Mouse (Mus musculus) lung, adult 2 months (tissue): Measurements from ENCODE around the gene Sidt1. TPM values are rescaled to one million over a fixed set of nuclear protein-coding genes. Genes with fewer than 3 reads are reported as not detected.

ENCODE experiments used
- DNase-seq: peaks from one replicate; pipeline ENCODE4 v3.0.0; 2022
- H3K4me1 ChIP-seq: fragments of 200-500 bp; 2 replicates; pipeline ENCODE4 v1.6.1; 2011; ENCODE audit warnings: low read length; ENCODE audit not compliant: control insufficient read depth, insufficient read depth
- H3K4me3 ChIP-seq: fragments of 200-500 bp; replicated peaks from 2 replicates; pipeline ENCODE3; 2011; ENCODE audit warnings: low read depth, mild to moderate bottlenecking, control low read depth, low read length; ENCODE audit errors: extremely low read depth
- CTCF ChIP-seq: fragments of 200-500 bp; IDR thresholded peaks from 2 replicates; pipeline ENCODE4 v1.5.1; 2011; ENCODE audit warnings: mild to moderate bottlenecking, low read length, control low read depth; ENCODE audit not compliant: insufficient read depth
- POLR2A ChIP-seq: fragments of 200-500 bp; IDR thresholded peaks from 2 replicates; pipeline ENCODE4 v1.6.1; 2011; ENCODE audit warnings: low read depth, mild to moderate bottlenecking, control low read depth, low read length, borderline replicate concordance; ENCODE audit errors: extremely low read depth
- WGBS: fragments of 180-500 bp; shearing (Covaris S2); methylation state at CpG from one replicate; pipeline ENCODE4 v1.1.7; 2018; 5-methylcytosine and 5-hydroxymethylcytosine counted together
- polyA plus RNA-seq: library from polyadenylated mRNA; depleted of rRNA; stranded (reverse); fragments of >200 nt; gene quantifications from 2 replicates; pipeline ENCODE4 v1.2.3, GENCODE M21; 2012

Sidt1 gene
- polyA plus RNA-seq, 1 experiment, result 4.3 TPM

DNA sequence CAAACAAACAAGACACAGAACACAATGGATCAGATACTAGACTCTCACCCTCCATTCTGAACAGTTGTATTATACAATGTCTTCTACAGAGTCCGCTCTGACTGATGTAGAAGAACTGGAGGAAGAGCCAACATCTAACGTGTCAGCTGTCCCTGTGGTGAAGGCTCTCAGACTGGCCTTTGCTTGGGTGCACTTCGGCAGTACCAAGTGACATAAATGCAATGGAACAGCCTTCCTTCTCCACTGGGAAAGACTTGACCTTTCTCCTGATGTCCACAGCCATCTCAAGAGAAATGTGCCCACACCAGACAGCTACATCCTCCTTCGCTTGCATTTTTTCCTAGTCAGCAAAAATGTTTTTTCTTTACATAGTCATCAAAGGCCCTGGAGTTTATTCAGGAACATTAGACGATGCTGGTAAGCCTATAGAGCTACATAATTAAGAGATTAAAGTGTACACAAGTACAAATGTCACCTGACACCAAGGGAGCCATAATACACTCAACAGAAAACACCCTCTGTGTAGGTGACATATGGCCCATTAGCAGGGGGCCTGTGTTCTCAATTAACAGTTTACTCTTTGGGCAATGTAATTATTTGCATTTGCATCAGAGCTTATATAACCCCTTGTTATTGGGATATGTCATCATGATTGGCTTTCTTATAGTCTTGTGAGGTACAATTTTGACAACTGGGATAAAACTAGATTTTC lies 50.2 kb downstream of the Sidt1 start:
- 81% methylated on average over 5 of the region's 5 CpGs for WGBS
- no peak for DNase-seq
- H3K4me3 ChIP-seq, result no peak overlapping the region
- no peaks in the 10 kb centered on the region for H3K4me1 ChIP-seq
- no peak for TF ChIP-seq CTCF
- TF ChIP-seq POLR2A, result no peak

DNA sequence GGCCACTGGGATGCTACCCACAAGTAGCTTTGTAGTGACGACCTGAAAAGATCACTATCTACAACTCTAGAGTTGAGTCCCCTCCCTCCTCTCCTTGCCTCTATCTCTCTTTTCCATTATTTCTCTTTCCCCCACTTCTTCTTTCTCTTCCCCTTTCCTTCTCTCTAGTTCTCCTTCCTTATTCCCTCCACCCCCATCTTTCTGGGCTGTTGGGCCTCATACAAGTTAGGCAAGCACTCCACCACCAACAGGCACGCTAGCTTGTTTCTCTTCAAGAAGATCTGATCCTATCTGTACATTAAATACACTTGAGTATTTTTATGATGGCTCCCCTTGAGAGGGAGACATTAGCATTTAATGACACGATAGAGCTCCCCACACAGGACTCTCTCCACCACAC lies 51.0 kb downstream of the Sidt1 start:
- H3K4me3 ChIP-seq, result no peak overlapping the region
- H3K4me1 ChIP-seq, result no peaks in the 10 kb centered on the region
- WGBS, result 71% methylated on average over 3 of the region's 3 CpGs
- TF ChIP-seq CTCF (no peak), POLR2A (no peak)
- DNase-seq, result no peak

GRCm38 (mm10) chr16:44280806-44281205 lies 52.2 kb downstream of the Sidt1 start:
- H3K4me3 ChIP-seq, result no peak overlapping the region
- no peak for TF ChIP-seq CTCF
- no peak for TF ChIP-seq POLR2A
- 67% methylated on average over 2 of the region's 2 CpGs for WGBS
- no peak for DNase-seq
- H3K4me1 ChIP-seq, result no peaks in the 10 kb centered on the region

DNA sequence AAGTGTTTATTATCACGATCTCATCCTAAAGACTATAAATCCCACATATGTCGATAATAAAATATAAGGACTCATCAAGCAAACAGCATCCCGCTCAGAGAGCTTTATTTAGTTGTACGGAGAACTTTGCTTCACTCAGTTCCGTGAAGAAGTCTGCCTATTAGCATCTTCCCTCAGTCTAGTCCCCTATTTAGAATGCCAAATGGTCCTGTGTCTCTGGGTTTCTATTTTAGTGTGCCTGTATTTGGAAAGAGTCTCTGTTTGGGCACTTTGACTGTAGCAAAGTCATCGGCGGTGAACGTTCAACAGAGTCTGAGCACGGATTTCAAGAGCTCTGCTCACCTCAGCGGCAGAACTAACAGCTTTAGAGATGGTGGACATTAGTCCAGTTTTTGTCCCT lies 55.8 kb downstream of the Sidt1 start:
- no peak for DNase-seq
- WGBS, result 93% methylated on average over 10 of the region's 10 CpGs

DNA sequence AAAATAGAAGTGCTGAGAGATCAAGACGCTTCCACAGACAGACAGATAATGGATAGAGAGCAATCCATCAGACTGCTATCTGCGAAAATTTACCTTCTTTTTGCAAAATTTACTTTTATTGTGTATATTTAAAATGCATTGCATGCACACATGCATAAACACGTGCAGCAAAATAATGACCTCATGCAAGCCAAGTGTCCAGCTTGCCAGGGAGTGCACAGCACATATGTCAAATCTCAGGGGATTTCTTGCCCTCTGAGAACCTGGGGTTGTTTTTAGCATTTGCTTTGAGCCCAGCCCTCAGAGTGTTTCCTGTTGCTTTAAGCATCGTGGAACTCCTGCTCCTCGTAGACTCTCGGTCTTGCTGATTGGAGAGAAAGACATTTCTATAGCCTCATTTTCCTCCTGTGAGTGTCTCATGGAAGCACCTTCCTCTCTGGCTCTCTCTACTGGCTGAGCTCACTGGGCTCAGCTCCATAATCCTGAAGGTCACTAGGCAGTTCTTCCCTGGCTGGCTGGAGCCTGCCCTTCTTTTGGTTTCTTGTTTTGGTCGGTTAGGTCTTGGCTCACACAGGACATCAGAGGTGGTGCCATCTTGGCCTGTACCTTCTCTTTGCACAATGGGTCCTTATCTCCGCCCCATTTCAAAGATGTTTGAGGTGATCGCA lies 61.5 kb downstream of the Sidt1 start:
- TF ChIP-seq POLR2A, result no peak
- no peak overlapping the region for H3K4me3 ChIP-seq
- no peak for DNase-seq
- 63% methylated on average over 9 of the region's 9 CpGs for WGBS
- H3K4me1 ChIP-seq, result no peaks in the 10 kb centered on the region

More for the DNA sequence above, 55.8 kb downstream of the Sidt1 start:
- TF ChIP-seq CTCF (no peak), POLR2A (no peak)
- Histone ChIP-seq H3K4me1 (no peaks in the 10 kb centered on the region), H3K4me3 (no peak overlapping the region)

DNA sequence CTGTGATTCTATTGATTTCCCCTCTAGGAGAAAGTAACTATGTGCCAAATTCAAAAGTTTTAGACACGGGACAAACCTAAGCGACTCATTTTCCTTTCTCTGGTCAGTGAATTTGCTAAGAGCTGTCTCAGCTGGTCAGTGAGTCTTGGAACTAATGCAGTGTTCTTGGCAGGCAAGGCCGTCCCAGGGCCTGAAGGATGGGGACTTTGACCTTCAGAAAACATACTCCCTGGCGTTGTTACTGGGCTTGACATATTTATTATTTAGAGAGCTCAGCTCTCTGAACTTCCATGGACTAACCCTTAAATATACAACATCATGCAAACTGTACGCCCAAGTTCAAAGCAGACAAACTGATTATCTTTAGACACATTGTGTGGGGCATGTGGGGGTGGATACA lies 62.4 kb downstream of the Sidt1 start:
- 64% methylated on average over 5 of the region's 5 CpGs for WGBS
- H3K4me3 ChIP-seq, result no peak overlapping the region
- no peak for DNase-seq

GRCm38 (mm10) chr16:44269578-44269977 lies 63.4 kb downstream of the Sidt1 start:
- no peak for TF ChIP-seq POLR2A
- no peak for TF ChIP-seq CTCF
- 71% methylated on average over 6 of the region's 6 CpGs for WGBS
- Histone ChIP-seq H3K4me3 (no peak overlapping the region), H3K4me1 (no peaks in the 10 kb centered on the region)
- no peak for DNase-seq

More for the DNA sequence above, 62.4 kb downstream of the Sidt1 start:
- H3K4me1 ChIP-seq, result no peaks in the 10 kb centered on the region
- TF ChIP-seq POLR2A (no peak), CTCF (no peak)

DNA sequence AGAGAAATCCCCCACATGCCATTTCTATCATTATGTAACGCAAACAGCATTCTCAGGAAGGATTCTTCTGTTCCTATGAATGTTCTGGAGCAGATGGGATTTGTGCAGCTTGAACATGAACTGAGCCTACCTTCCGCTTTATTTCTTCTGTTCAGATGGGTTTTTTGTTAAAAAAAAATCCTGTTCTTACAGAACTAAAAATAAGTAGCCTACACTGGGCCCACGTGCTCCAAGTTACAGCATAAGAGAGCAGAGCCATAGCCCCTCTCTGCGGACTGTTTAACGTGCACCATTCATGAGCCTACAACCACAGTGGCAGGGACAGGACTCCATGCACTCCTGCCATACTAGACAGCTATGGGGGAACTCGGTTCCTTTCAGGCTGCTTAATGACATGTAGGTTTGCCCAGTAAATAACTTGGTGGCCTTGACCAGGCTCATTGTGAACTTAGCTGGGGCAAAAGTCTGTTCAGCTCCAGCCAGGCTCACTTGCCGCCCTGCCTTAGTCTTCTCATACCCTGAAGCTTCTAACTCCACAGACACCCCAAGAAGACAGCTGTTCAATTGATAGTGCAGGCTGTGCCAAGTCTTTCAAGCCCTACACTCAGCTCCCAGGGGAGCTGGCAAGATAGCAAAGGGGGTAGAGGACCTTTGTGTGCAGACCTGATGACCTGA lies 64.3 kb downstream of the Sidt1 start:
- H3K4me1 ChIP-seq, result no peaks in the 10 kb centered on the region
- WGBS, result 90% methylated on average over 7 of the region's 7 CpGs
- TF ChIP-seq CTCF (no peak), POLR2A (no peak)
- H3K4me3 ChIP-seq, result no peak overlapping the region
- DNase-seq, result no peak

DNA sequence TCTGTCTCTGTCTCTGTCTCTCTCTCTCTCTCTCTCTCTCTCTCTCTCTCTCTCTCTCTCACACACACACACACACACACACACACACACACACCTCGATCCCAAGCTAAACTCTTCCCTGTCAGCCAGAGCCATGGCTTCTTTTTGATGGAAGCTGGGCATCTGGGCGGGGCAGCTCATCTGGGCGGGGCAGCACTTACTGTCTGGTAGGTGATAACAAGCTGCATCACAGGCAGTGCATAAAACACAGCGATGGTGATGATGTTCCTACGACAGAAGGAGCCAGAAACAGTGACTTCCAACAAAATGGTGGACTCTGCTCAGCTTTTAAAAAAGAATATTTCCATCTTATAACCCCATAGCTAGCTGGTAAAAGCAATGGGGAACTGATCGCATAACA lies 67.4 kb downstream of the Sidt1 start:
- 84% methylated on average over 6 of the region's 6 CpGs for WGBS
- Histone ChIP-seq H3K4me3 (no peak overlapping the region), H3K4me1 (no peaks in the 10 kb centered on the region)
- TF ChIP-seq POLR2A (no peak), CTCF (no peak)
- DNase-seq, result no peak

GRCm38 (mm10) chr16:44264916-44265315 lies 68.1 kb downstream of the Sidt1 start:
- DNase-seq, result no peak
- H3K4me1 ChIP-seq, result no peaks in the 10 kb centered on the region
- no peak overlapping the region for H3K4me3 ChIP-seq
- TF ChIP-seq POLR2A (no peak), CTCF (no peak)
- 45% methylated on average over 2 of the region's 2 CpGs for WGBS
